Mouse (Mus musculus): ENCODE results near the gene Rnf150. TPM values are rescaled to one million over a fixed set of nuclear protein-coding genes. Genes with fewer than 3 reads are reported as not detected.
A peak's percentile ranks its signal among the peaks of the same experiment; 100 is the strongest.

Rnf150 gene
- total RNA-seq, 2 experiments from 2014 or later, result 27.5 to 28.9 TPM

- intact Hi-C loops (cut with DNase I), result loop anchor here (10.0 kb wide), 1 partner anchor 311 kb away; the partner anchor contains the start of gene Zfp330
- no peak for DNase-seq (ENCODE audit: extremely low spot score in 1 of 2, low spot score in 2 of 2)
These were observed 222.4 kb downstream of the Rnf150 start for GRCm38 (mm10) chr8:83085581-83085980.

- DNase-seq (ENCODE audit: extremely low spot score in 1 of 2, low spot score in 2 of 2), result no peak
- intact Hi-C loops (cut with DNase I), result loop anchor here (10.0 kb wide), 1 partner anchor 312 kb away; the partner anchor contains the start of gene Zfp330
These were observed 223.5 kb downstream of the Rnf150 start for GRCm38 (mm10) chr8:83086625-83087024.

- DNase-seq (ENCODE audit: extremely low spot score in 1 of 2, low spot score in 2 of 2), result no peak
- intact Hi-C loops (cut with DNase I), result loop anchor here (1.0 to 10.0 kb wide), 2 partner anchors 224 to 313 kb away; partner anchors contain the start of genes Rnf150 and Zfp330
These were observed 224.4 kb downstream of the Rnf150 start for GRCm38 (mm10) chr8:83087604-83088003.

- no peak for DNase-seq (ENCODE audit: extremely low spot score in 1 of 2, low spot score in 2 of 2)
- intact Hi-C loops (cut with DNase I), result loop anchor here (1.0 to 10.0 kb wide), 2 partner anchors 225 to 313 kb away; partner anchors contain the start of genes Rnf150 and Zfp330
These were observed 225.0 kb downstream of the Rnf150 start for GRCm38 (mm10) chr8:83088156-83088555.

- intact Hi-C loops (cut with DNase I), result loop anchor here (10.0 kb wide), 1 partner anchor 315 kb away; the partner anchor contains the start of gene Zfp330
- peak; percentile 84 to 90 for DNase-seq (ENCODE audit: extremely low spot score in 1 of 2, low spot score in 2 of 2)
These were observed 226.3 kb downstream of the Rnf150 start for GRCm38 (mm10) chr8:83089336-83089986.

- intact Hi-C loops (cut with DNase I), result no loop called here
- no peak for DNase-seq (ENCODE audit: extremely low spot score in 1 of 2, low spot score in 2 of 2)
These were observed 227.3 kb downstream of the Rnf150 start for GRCm38 (mm10) chr8:83090446-83090845.

- intact Hi-C loops (cut with DNase I), result loop anchor here (5.0 to 10.0 kb wide), 2 partner anchors 242 to 305 kb away; no protein-coding TSS in a partner anchor
- peak in 1 of 2 experiments; percentile 12 for DNase-seq (ENCODE audit: extremely low spot score in 1 of 2, low spot score in 2 of 2)
These were observed 236.9 kb downstream of the Rnf150 start for GRCm38 (mm10) chr8:83100041-83100440.

GRCm38 (mm10) chr8:83102957-83103510 lies 239.9 kb downstream of the Rnf150 start:
- intact Hi-C loops (cut with DNase I), result loop anchor here (5.0 to 10.0 kb wide), 2 partner anchors 239 to 302 kb away; no protein-coding TSS in a partner anchor
- no peak for DNase-seq (ENCODE audit: extremely low spot score in 1 of 2, low spot score in 2 of 2)

- DNase-seq (ENCODE audit: extremely low spot score in 1 of 2, low spot score in 2 of 2), result no peak
- intact Hi-C loops (cut with DNase I), result loop anchor here (5.0 to 10.0 kb wide), 2 partner anchors 238 to 301 kb away; no protein-coding TSS in a partner anchor
These were observed 240.8 kb downstream of the Rnf150 start for GRCm38 (mm10) chr8:83103968-83104367.

- intact Hi-C loops (cut with DNase I), result loop anchor here (10.0 kb wide), 1 partner anchor 295 kb away; no protein-coding TSS in a partner anchor
- DNase-seq (ENCODE audit: extremely low spot score in 1 of 2, low spot score in 2 of 2), result no peak
These were observed 246.6 kb downstream of the Rnf150 start for GRCm38 (mm10) chr8:83109756-83110155.

- no peak for DNase-seq (ENCODE audit: extremely low spot score in 1 of 2, low spot score in 2 of 2)
- intact Hi-C loops (cut with DNase I), result no loop called here
These were observed 247.0 kb downstream of the Rnf150 start for GRCm38 (mm10) chr8:83110177-83110576.

- intact Hi-C loops (cut with DNase I), result no loop called here
- DNase-seq (ENCODE audit: extremely low spot score in 1 of 2, low spot score in 2 of 2), result no peak
These were observed 271.9 kb downstream of the Rnf150 start for GRCm38 (mm10) chr8:83135086-83135485.

- DNase-seq (ENCODE audit: extremely low spot score in 1 of 2, low spot score in 2 of 2), result no peak
- intact Hi-C loops (cut with DNase I), result no loop called here
These were observed 276.9 kb downstream of the Rnf150 start for GRCm38 (mm10) chr8:83140068-83140467.

- intact Hi-C loops (cut with DNase I), result no loop called here
- peak in 1 of 2 experiments; percentile 24 for DNase-seq (ENCODE audit: extremely low spot score in 1 of 2, low spot score in 2 of 2)
These were observed 277.6 kb downstream of the Rnf150 start for GRCm38 (mm10) chr8:83140701-83141111.

Other genes with a start within 250 kb of the Rnf150 start
- 10 to 100 TPM; 41.5 TPM for gene Zfp330, start 89.2 kb upstream of the Rnf150 start, total RNA-seq (2021)